Mouse (Mus musculus): ENCODE results near the gene Vars2. TPM values are rescaled to one million over a fixed set of nuclear protein-coding genes. Genes with fewer than 3 reads are reported as not detected.

The Vars2 gene
- polyA plus RNA-seq, 1 experiment from 2014 or later = 6.3 TPM

GRCm38 (mm10) chr17:35696691-35697090, 29.3 kb upstream of the Vars2 start:
- Histone ChIP-seq H3K9me3 (ENCODE audit: control insufficient read depth) (no peaks in the 10 kb centered on the region), H3K9ac (ENCODE audit: low read depth, low read length) (no peak overlapping the region), H3K36me3 (ENCODE audit: control insufficient read depth, insufficient read depth) (peaks cover 22% of the 10 kb centered on the region), H3K27ac (ENCODE audit: low read depth, low read length) (no peak overlapping the region), H3K4me2 (replicated peaks; ENCODE audit: low read depth) (peak overlapping the region; percentile 61; the same call in 1 of the 2 replicates), H3K27me3 (replicated peaks; ENCODE audit: control insufficient read depth, insufficient read depth, low read length) (no peaks in the 10 kb centered on the region), H3K4me3 (ENCODE audit: low read depth, low read length) (no peak overlapping the region), H3K4me1 (replicated peaks; ENCODE audit: control insufficient read depth, insufficient read depth, low read length) (peaks cover 9% of the 10 kb centered on the region; the same call in 1 of the 2 replicates)
- WGBS = 35% methylated on average over 6 of the region's 6 CpGs
- no peak for TF ChIP-seq CTCF (IDR thresholded peaks at IDR 0.05; ENCODE audit: low read depth)
- no peak for ATAC-seq

DNA sequence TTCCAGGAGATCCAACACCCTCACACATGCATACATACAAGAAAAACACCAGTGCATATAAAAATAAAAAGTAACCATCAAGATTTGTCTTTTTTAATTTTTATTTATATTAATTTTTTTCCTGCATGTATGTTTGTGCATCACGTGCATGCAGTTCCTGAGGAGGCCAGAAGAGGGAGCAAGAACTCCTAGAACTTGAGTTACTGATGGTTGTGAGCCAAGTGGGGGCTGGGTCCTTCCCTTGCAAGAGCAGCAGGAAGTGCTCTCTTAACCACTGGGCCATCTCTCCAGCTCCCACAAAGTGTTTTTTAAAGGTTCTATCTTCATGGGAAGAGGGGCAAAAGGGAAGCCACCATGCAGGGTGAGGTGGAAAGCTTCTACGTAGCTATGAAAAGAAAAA, 27.9 kb upstream of the Vars2 start:
- no peaks in the 10 kb centered on the region for H3K27me3 ChIP-seq (replicated peaks; ENCODE audit: control insufficient read depth, insufficient read depth, low read length)
- H3K4me2 ChIP-seq (replicated peaks; ENCODE audit: low read depth) = no peak overlapping the region
- no peak overlapping the region for H3K9ac ChIP-seq (ENCODE audit: low read depth, low read length)
- H3K4me1 ChIP-seq (replicated peaks; ENCODE audit: control insufficient read depth, insufficient read depth, low read length) = 0 out of 2 replicates have a peak, but pooled peaks cover 9% of the 10 kb centered on the region
- no peak for ATAC-seq
- WGBS = 93% methylated on average over 2 of the region's 2 CpGs
- H3K36me3 ChIP-seq (ENCODE audit: control insufficient read depth, insufficient read depth) = peaks cover 36% of the 10 kb centered on the region
- no peaks in the 10 kb centered on the region for H3K9me3 ChIP-seq (ENCODE audit: control insufficient read depth)
- peak; percentile 70 for TF ChIP-seq CTCF (IDR thresholded peaks at IDR 0.05; ENCODE audit: low read depth)
- H3K27ac ChIP-seq (ENCODE audit: low read depth, low read length) = no peak overlapping the region; the same call in 1 of the 2 replicates
- H3K4me3 ChIP-seq (ENCODE audit: low read depth, low read length) = no peak overlapping the region

- WGBS = 79% methylated on average over 5 of the region's 5 CpGs
- H3K36me3 ChIP-seq (ENCODE audit: control insufficient read depth, insufficient read depth) = peaks cover 50% of the 10 kb centered on the region
Observed at GRCm38 (mm10) chr17:35693906-35694305, 26.5 kb upstream of the Vars2 start.

GRCm38 (mm10) chr17:35692368-35692767, 25.0 kb upstream of the Vars2 start:
- no peak for ATAC-seq
- Histone ChIP-seq H3K9me3 (ENCODE audit: control insufficient read depth) (no peaks in the 10 kb centered on the region), H3K4me3 (ENCODE audit: low read depth, low read length) (no peak overlapping the region), H3K36me3 (ENCODE audit: control insufficient read depth, insufficient read depth) (peaks cover 66% of the 10 kb centered on the region), H3K4me1 (replicated peaks; ENCODE audit: control insufficient read depth, insufficient read depth, low read length) (0 out of 2 replicates have a peak, but pooled peaks cover 4% of the 10 kb centered on the region), H3K4me2 (replicated peaks; ENCODE audit: low read depth) (no peak overlapping the region), H3K27me3 (replicated peaks; ENCODE audit: control insufficient read depth, insufficient read depth, low read length) (no peaks in the 10 kb centered on the region), H3K9ac (ENCODE audit: low read depth, low read length) (no peak overlapping the region), H3K27ac (ENCODE audit: low read depth, low read length) (no peak overlapping the region)
- WGBS = 84% methylated on average over 4 of the region's 4 CpGs
- TF ChIP-seq CTCF (IDR thresholded peaks at IDR 0.05; ENCODE audit: low read depth) = no peak

More at GRCm38 (mm10) chr17:35693906-35694305, 26.5 kb upstream of the Vars2 start:
- Histone ChIP-seq H3K4me1 (replicated peaks; ENCODE audit: control insufficient read depth, insufficient read depth, low read length) (0 out of 2 replicates have a peak, but pooled peaks cover 9% of the 10 kb centered on the region), H3K27me3 (replicated peaks; ENCODE audit: control insufficient read depth, insufficient read depth, low read length) (no peaks in the 10 kb centered on the region), H3K4me2 (replicated peaks; ENCODE audit: low read depth) (no peak overlapping the region), H3K9ac (ENCODE audit: low read depth, low read length) (no peak overlapping the region), H3K4me3 (ENCODE audit: low read depth, low read length) (no peak overlapping the region), H3K27ac (ENCODE audit: low read depth, low read length) (no peak overlapping the region), H3K9me3 (ENCODE audit: control insufficient read depth) (no peaks in the 10 kb centered on the region)
- ATAC-seq = no peak
- TF ChIP-seq CTCF (IDR thresholded peaks at IDR 0.05; ENCODE audit: low read depth) = no peak

- TF ChIP-seq CTCF (IDR thresholded peaks at IDR 0.05; ENCODE audit: low read depth) = no peak
- peaks cover 71% of the 10 kb centered on the region for H3K36me3 ChIP-seq (ENCODE audit: control insufficient read depth, insufficient read depth)
Observed at GRCm38 (mm10) chr17:35691811-35692210, 24.4 kb upstream of the Vars2 start.

GRCm38 (mm10) chr17:35689936-35690645, 22.7 kb upstream of the Vars2 start:
- H3K27me3 ChIP-seq (replicated peaks; ENCODE audit: control insufficient read depth, insufficient read depth, low read length) = no peaks in the 10 kb centered on the region

More at GRCm38 (mm10) chr17:35691811-35692210, 24.4 kb upstream of the Vars2 start:
- Histone ChIP-seq H3K27ac (ENCODE audit: low read depth, low read length) (no peak overlapping the region), H3K9me3 (ENCODE audit: control insufficient read depth) (no peaks in the 10 kb centered on the region), H3K4me2 (replicated peaks; ENCODE audit: low read depth) (no peak overlapping the region), H3K27me3 (replicated peaks; ENCODE audit: control insufficient read depth, insufficient read depth, low read length) (no peaks in the 10 kb centered on the region), H3K4me3 (ENCODE audit: low read depth, low read length) (no peak overlapping the region), H3K9ac (ENCODE audit: low read depth, low read length) (no peak overlapping the region), H3K4me1 (replicated peaks; ENCODE audit: control insufficient read depth, insufficient read depth, low read length) (0 out of 2 replicates have a peak, but pooled peaks cover under 1% of the 10 kb centered on the region)
- no peak for ATAC-seq
- 90% methylated on average over 4 of the region's 4 CpGs for WGBS

More at GRCm38 (mm10) chr17:35689936-35690645, 22.7 kb upstream of the Vars2 start:
- H3K4me1 ChIP-seq (replicated peaks; ENCODE audit: control insufficient read depth, insufficient read depth, low read length) = no peaks in the 10 kb centered on the region
- TF ChIP-seq CTCF (IDR thresholded peaks at IDR 0.05; ENCODE audit: low read depth) = no peak
- peaks cover 86% of the 10 kb centered on the region for H3K36me3 ChIP-seq (ENCODE audit: control insufficient read depth, insufficient read depth)
- H3K4me3 ChIP-seq (ENCODE audit: low read depth, low read length) = no peak overlapping the region
- H3K27ac ChIP-seq (ENCODE audit: low read depth, low read length) = no peak overlapping the region
- no peaks in the 10 kb centered on the region for H3K9me3 ChIP-seq (ENCODE audit: control insufficient read depth)
- 90% methylated on average over 18 of the region's 18 CpGs for WGBS
- ATAC-seq = no peak
- H3K9ac ChIP-seq (ENCODE audit: low read depth, low read length) = no peak overlapping the region
- no peak overlapping the region for H3K4me2 ChIP-seq (replicated peaks; ENCODE audit: low read depth)

Data from intestine, postnatal 0 days (tissue).